Mouse (Mus musculus) lung, postnatal 0 days (tissue): Measurements from ENCODE around the gene 4930486L24Rik. TPM values are rescaled to one million over a fixed set of nuclear protein-coding genes. Genes with fewer than 3 reads are reported as not detected.
"Not testable (repeated sequence)": the region's sequence is repeated elsewhere in the genome, so short reads cannot be mapped to it uniquely, and the experiment has no call there.

Experiments used
- ATAC-seq: fragments of 200-750 bp; cut with Nextera tagmentation; 2 replicates; pipeline ENCODE4 v1.8.0; 2017; ENCODE audit warnings: moderate library complexity
- DNase-seq: peaks from one replicate; pipeline ENCODE4 v3.0.0-alpha.2; 2016; ENCODE audit warnings: low spot score
- H3K27ac ChIP-seq: fragments of 300-500 bp; sonication (generic); 2 replicates; pipeline ENCODE4 v1.5.1; 2014; ENCODE audit warnings: antibody characterized with exemption, mild to moderate bottlenecking, low read length, mixed read lengths
- H3K27me3 ChIP-seq: fragments of 300-500 bp; sonication (generic); replicated peaks from 2 replicates; pipeline ENCODE4 v1.6.1; 2014; ENCODE audit warnings: low read length, mixed read lengths; ENCODE audit not compliant: insufficient read depth
- H3K36me3 ChIP-seq: fragments of 300-500 bp; sonication (generic); 2 replicates; pipeline ENCODE4 v1.6.1; 2014; ENCODE audit warnings: low read length, mixed read lengths; ENCODE audit not compliant: insufficient read depth
- H3K4me1 ChIP-seq: fragments of 300-500 bp; sonication (generic); 2 replicates; pipeline ENCODE4 v1.6.1; 2014; ENCODE audit warnings: antibody characterized with exemption, low read depth, low read length, mixed read lengths; ENCODE audit not compliant: insufficient read depth
- H3K4me2 ChIP-seq: fragments of 300-500 bp; sonication (generic); replicated peaks from 2 replicates; pipeline ENCODE4 v1.6.1; 2014; ENCODE audit warnings: low read depth, mild to moderate bottlenecking, low read length, moderate library complexity, mixed read lengths
- H3K4me3 ChIP-seq: fragments of 300-500 bp; sonication (generic); 2 replicates; pipeline ENCODE4 v1.5.1; 2014; ENCODE audit warnings: low read depth, low read length
- H3K9ac ChIP-seq: fragments of 300-500 bp; sonication (generic); replicated peaks from 2 replicates; pipeline ENCODE4 v1.6.1; 2014; ENCODE audit warnings: low read depth, mild to moderate bottlenecking
- H3K9me3 ChIP-seq: fragments of 300-500 bp; sonication (generic); 2 replicates; pipeline ENCODE4 v1.6.1; 2016; ENCODE audit warnings: low read length, mixed read lengths
- CTCF ChIP-seq: IDR thresholded peaks from 2 replicates; pipeline ENCODE4 v1.5.1; 2016; ENCODE audit warnings: antibody characterized with exemption, mild to moderate bottlenecking
- EP300 ChIP-seq: IDR thresholded peaks from 2 replicates; pipeline ENCODE4 v1.6.1; 2016; ENCODE audit warnings: antibody characterized with exemption, mild to moderate bottlenecking, control low read depth
- WGBS: fragments of 180-500 bp; shearing (Covaris S2); extraction: QIAGEN DNeasy Blood & Tissue Kit; methylation state at CpG from one replicate; pipeline ENCODE4 v1.1.7; 2014; 5-methylcytosine and 5-hydroxymethylcytosine counted together
- polyA plus RNA-seq: library from polyadenylated mRNA; unstranded; fragments of >200 nt; fragmentation: Nextera tagmentation; extraction: Ambion mirVana; gene quantifications from 2 replicates; pipeline ENCODE4 v1.2.1, GENCODE M21; 2015

4930486L24Rik gene
- polyA plus RNA-seq, result 0.32 TPM in 1 of 2 replicates, not detected in the other

- no peak within 1 kb of the TSS for H3K27ac ChIP-seq
- H3K27me3 ChIP-seq, result no peaks in the 10 kb centered on the region
- TF ChIP-seq EP300 (no peak), CTCF (no peak)
- ATAC-seq (no peak), DNase-seq (no peak)
- H3K9me3 ChIP-seq, result no peaks in the 10 kb centered on the region
- H3K36me3 ChIP-seq, result no peaks in the 10 kb centered on the region
- WGBS, result 54% methylated on average over 1 of the region's 1 CpGs
- no peak within 1 kb of the TSS for H3K4me2 ChIP-seq
- no peak within 1 kb of the TSS for H3K9ac ChIP-seq
- H3K4me1 ChIP-seq, result no peaks in the 10 kb centered on the region
- no peak within 1 kb of the TSS for H3K4me3 ChIP-seq
Observed at GRCm38 (mm10) chr13:60864281-60864680, at the start of gene 4930486L24Rik. Gene 4930486L24Rik (minus strand): TSS chr13:60864475.

- not testable (repeated sequence) for ATAC-seq, H3K9ac ChIP-seq, H3K4me3 ChIP-seq, H3K36me3 ChIP-seq, H3K27ac ChIP-seq, H3K4me2 ChIP-seq, H3K4me1 ChIP-seq, DNase-seq, H3K9me3 ChIP-seq, H3K27me3 ChIP-seq
- WGBS, result 84% methylated on average over 2 of the region's 2 CpGs
Observed at GRCm38 (mm10) chr13:60904780-60905179, 40.5 kb upstream of the 4930486L24Rik start, which contains the start of gene Tpbpb. Gene Tpbpb (minus strand): TSS chr13:60904880.

- H3K36me3 ChIP-seq, result no peaks in the 10 kb centered on the region
- H3K4me2 ChIP-seq, result no peak within 1 kb of the TSS
- no peak within 1 kb of the TSS for H3K4me3 ChIP-seq
- H3K27ac ChIP-seq, result peak within 1 kb of the TSS; percentile 16; the same call in 1 of the 2 replicates
- DNase-seq (peak; percentile 68), ATAC-seq (peak; percentile 98)
- no peaks in the 10 kb centered on the region for H3K9me3 ChIP-seq
- no peaks in the 10 kb centered on the region for H3K27me3 ChIP-seq
- 49% methylated on average over 3 of the region's 3 CpGs for WGBS
- H3K9ac ChIP-seq, result no peak within 1 kb of the TSS
- TF ChIP-seq EP300 (peak; percentile 99), CTCF (no peak)
- no peaks in the 10 kb centered on the region for H3K4me1 ChIP-seq
Observed at GRCm38 (mm10) chr13:60897328-60897727, 33.1 kb upstream of the 4930486L24Rik start, which contains the start of gene Ctla2b. Gene Ctla2b (minus strand): TSS chr13:60897447.

- not testable (repeated sequence) for H3K36me3 ChIP-seq, H3K27me3 ChIP-seq, H3K9me3 ChIP-seq, H3K4me1 ChIP-seq, DNase-seq, H3K9ac ChIP-seq, H3K4me2 ChIP-seq, H3K4me3 ChIP-seq, ATAC-seq
- peak within 1 kb of the TSS; percentile 16; the same call in 1 of the 2 replicates for H3K27ac ChIP-seq
- 89% methylated on average over 7 of the region's 8 CpGs for WGBS
Observed at GRCm38 (mm10) chr13:60896794-60897193, 32.5 kb upstream of the 4930486L24Rik start, which contains the start of gene Gm49392. Gene Gm49392 (minus strand): TSS chr13:60896894.

GRCm38 (mm10) chr13:60895406-60896160 is 31.3 kb upstream of the 4930486L24Rik start:
- Histone ChIP-seq H3K4me1 (no peaks in the 10 kb centered on the region), H3K27ac (no peak overlapping the region), H3K36me3 (no peaks in the 10 kb centered on the region), H3K4me2 (no peak overlapping the region), H3K27me3 (no peaks in the 10 kb centered on the region), H3K4me3 (no peak overlapping the region), H3K9me3 (no peaks in the 10 kb centered on the region), H3K9ac (no peak overlapping the region)
- TF ChIP-seq CTCF, result no peak
- TF ChIP-seq EP300, result no peak
- no peak for DNase-seq
- ATAC-seq, result no peak

GRCm38 (mm10) chr13:60892301-60892700 is 28.0 kb upstream of the 4930486L24Rik start:
- H3K36me3 ChIP-seq, result no peaks in the 10 kb centered on the region
- no peak for DNase-seq
- H3K4me1 ChIP-seq, result no peaks in the 10 kb centered on the region
- H3K9me3 ChIP-seq, result no peaks in the 10 kb centered on the region
- TF ChIP-seq EP300, result no peak
- no peaks in the 10 kb centered on the region for H3K27me3 ChIP-seq
- no peak for ATAC-seq
- H3K27ac ChIP-seq, result no peak overlapping the region
- H3K9ac ChIP-seq, result no peak overlapping the region
- WGBS, result 67% methylated on average over 1 of the region's 1 CpGs
- no peak overlapping the region for H3K4me3 ChIP-seq
- H3K4me2 ChIP-seq, result no peak overlapping the region
